Mouse (Mus musculus): Measurements from ENCODE around the gene Rnf135.

DNA sequence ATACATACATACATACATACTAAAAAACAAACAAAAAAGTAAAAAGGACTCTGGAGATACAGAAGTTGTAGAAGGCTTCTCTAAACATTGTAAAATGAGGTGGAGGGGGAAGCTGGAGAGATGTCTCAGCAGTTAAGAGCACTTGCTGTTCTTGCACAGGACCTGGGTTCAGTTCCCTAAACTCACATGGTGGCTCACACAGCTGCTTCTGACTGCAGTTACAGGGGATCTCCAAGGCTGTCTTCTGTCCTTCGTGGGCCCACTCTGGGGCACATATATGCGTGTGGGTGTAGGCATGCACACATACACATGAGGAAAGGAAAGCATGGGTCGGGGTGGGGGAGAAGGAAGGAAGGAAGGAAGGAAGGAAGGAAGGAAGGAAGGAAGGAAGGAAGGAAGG, 14.0 kb upstream of the Rnf135 start:
- TF ChIP-seq CTCF (IDR thresholded peaks at IDR 0.05; ENCODE audit: low read depth, low read length) (no peak), POLR2A (IDR thresholded peaks at IDR 0.05; ENCODE audit: borderline replicate concordance, low read depth, low read length) (no peak)
